Mouse (Mus musculus): ENCODE results near the gene D16Ertd472e. TPM values are rescaled to one million over a fixed set of nuclear protein-coding genes. Genes with fewer than 3 reads are reported as not detected.
"Not testable (repeated sequence)": the region's sequence is repeated elsewhere in the genome, so short reads cannot be mapped to it uniquely, and the experiment has no call there.

The D16Ertd472e gene
- polyA plus RNA-seq, 1 experiment from 2014 or later, result 8.9 TPM

GRCm38 (mm10) chr16:78537322-78537721 is 39.2 kb downstream of the D16Ertd472e start:
- 76% methylated on average over 7 of the region's 7 CpGs for WGBS
- ATAC-seq (ENCODE audit: insufficient number of reproducible peaks, low FRiP score), result no peak
- Histone ChIP-seq H3K4me3 (no peak overlapping the region), H3K4me1 (replicated peaks) (no peaks in the 10 kb centered on the region; the same call in 1 of the 2 replicates), H3K36me3 (no peaks in the 10 kb centered on the region), H3K9me3 (replicated peaks) (no peaks in the 10 kb centered on the region), H3K27ac (ENCODE audit: poor library complexity, severe bottlenecking) (no peak overlapping the region), H3K4me2 (no peak overlapping the region), H3K9ac (no peak overlapping the region), H3K27me3 (replicated peaks) (no peaks in the 10 kb centered on the region)

- Histone ChIP-seq H3K4me1 (replicated peaks) (no peaks in the 10 kb centered on the region; the same call in 1 of the 2 replicates), H3K9me3 (replicated peaks) (no peaks in the 10 kb centered on the region), H3K4me2 (no peak overlapping the region), H3K27me3 (replicated peaks) (no peaks in the 10 kb centered on the region), H3K36me3 (no peaks in the 10 kb centered on the region), H3K27ac (ENCODE audit: poor library complexity, severe bottlenecking) (no peak overlapping the region), H3K9ac (no peak overlapping the region), H3K4me3 (no peak overlapping the region)
- ATAC-seq (ENCODE audit: insufficient number of reproducible peaks, low FRiP score), result no peak
- WGBS, result 74% methylated on average over 8 of the region's 8 CpGs
Measured at GRCm38 (mm10) chr16:78534468-78534867, 42.0 kb downstream of the D16Ertd472e start.

- Histone ChIP-seq H3K4me2 (no peak overlapping the region), H3K27ac (ENCODE audit: poor library complexity, severe bottlenecking) (no peak overlapping the region), H3K36me3 (no peaks in the 10 kb centered on the region), H3K9me3 (replicated peaks) (no peaks in the 10 kb centered on the region), H3K9ac (no peak overlapping the region), H3K27me3 (replicated peaks) (no peaks in the 10 kb centered on the region), H3K4me1 (replicated peaks) (no peaks in the 10 kb centered on the region; the same call in 1 of the 2 replicates), H3K4me3 (no peak overlapping the region)
- ATAC-seq (ENCODE audit: insufficient number of reproducible peaks, low FRiP score), result no peak
- WGBS, result 71% methylated on average over 6 of the region's 6 CpGs
Measured at GRCm38 (mm10) chr16:78531957-78532605, 44.4 kb downstream of the D16Ertd472e start.

- Histone ChIP-seq H3K4me2 (no peak overlapping the region), H3K27ac (ENCODE audit: poor library complexity, severe bottlenecking) (no peak overlapping the region), H3K36me3 (no peaks in the 10 kb centered on the region), H3K4me1 (replicated peaks) (no peaks in the 10 kb centered on the region), H3K27me3 (replicated peaks) (no peaks in the 10 kb centered on the region), H3K4me3 (no peak overlapping the region), H3K9me3 (replicated peaks) (no peaks in the 10 kb centered on the region), H3K9ac (no peak overlapping the region)
- 68% methylated on average over 4 of the region's 4 CpGs for WGBS
- no peak for ATAC-seq (ENCODE audit: insufficient number of reproducible peaks, low FRiP score)
Measured at GRCm38 (mm10) chr16:78522974-78523373, 53.5 kb downstream of the D16Ertd472e start.

GRCm38 (mm10) chr16:78518697-78519096 is 57.8 kb downstream of the D16Ertd472e start:
- Histone ChIP-seq H3K9me3 (replicated peaks) (no peaks in the 10 kb centered on the region), H3K4me3 (no peak overlapping the region), H3K36me3 (no peaks in the 10 kb centered on the region), H3K4me2 (no peak overlapping the region), H3K4me1 (replicated peaks) (no peaks in the 10 kb centered on the region), H3K27me3 (replicated peaks) (no peaks in the 10 kb centered on the region), H3K27ac (ENCODE audit: poor library complexity, severe bottlenecking) (no peak overlapping the region), H3K9ac (no peak overlapping the region)
- 64% methylated on average over 7 of the region's 7 CpGs for WGBS
- ATAC-seq (ENCODE audit: insufficient number of reproducible peaks, low FRiP score), result no peak

GRCm38 (mm10) chr16:78517171-78517570 is 59.3 kb downstream of the D16Ertd472e start:
- H3K4me2 ChIP-seq, result no peak overlapping the region
- no peak overlapping the region for H3K4me3 ChIP-seq
- H3K36me3 ChIP-seq, result no peaks in the 10 kb centered on the region
- H3K27me3 ChIP-seq (replicated peaks), result no peaks in the 10 kb centered on the region
- H3K27ac ChIP-seq (ENCODE audit: poor library complexity, severe bottlenecking), result no peak overlapping the region
- no peak for ATAC-seq (ENCODE audit: insufficient number of reproducible peaks, low FRiP score)
- no peak overlapping the region for H3K9ac ChIP-seq
- WGBS, result 79% methylated on average over 2 of the region's 2 CpGs
- no peaks in the 10 kb centered on the region for H3K4me1 ChIP-seq (replicated peaks)
- no peaks in the 10 kb centered on the region for H3K9me3 ChIP-seq (replicated peaks)

- Histone ChIP-seq H3K4me1 (replicated peaks) (no peaks in the 10 kb centered on the region), H3K27me3 (replicated peaks) (no peaks in the 10 kb centered on the region), H3K4me2 (no peak overlapping the region), H3K27ac (ENCODE audit: poor library complexity, severe bottlenecking) (no peak overlapping the region), H3K36me3 (no peaks in the 10 kb centered on the region), H3K4me3 (no peak overlapping the region), H3K9ac (no peak overlapping the region), H3K9me3 (replicated peaks) (no peaks in the 10 kb centered on the region)
- WGBS, result 72% methylated on average over 8 of the region's 8 CpGs
- ATAC-seq (ENCODE audit: insufficient number of reproducible peaks, low FRiP score), result no peak
Measured at GRCm38 (mm10) chr16:78511526-78511925, 65.0 kb downstream of the D16Ertd472e start.

GRCm38 (mm10) chr16:78502492-78502891 is 74.0 kb downstream of the D16Ertd472e start:
- H3K27me3 ChIP-seq (replicated peaks), result no peaks in the 10 kb centered on the region
- no peak overlapping the region for H3K27ac ChIP-seq (ENCODE audit: poor library complexity, severe bottlenecking)
- H3K4me1 ChIP-seq (replicated peaks), result no peaks in the 10 kb centered on the region
- ATAC-seq (ENCODE audit: insufficient number of reproducible peaks, low FRiP score), result no peak
- no peaks in the 10 kb centered on the region for H3K36me3 ChIP-seq
- H3K9ac ChIP-seq, result no peak overlapping the region
- 83% methylated on average over 9 of the region's 9 CpGs for WGBS
- no peaks in the 10 kb centered on the region for H3K9me3 ChIP-seq (replicated peaks)
- H3K4me2 ChIP-seq, result no peak overlapping the region
- no peak overlapping the region for H3K4me3 ChIP-seq

GRCm38 (mm10) chr16:78492696-78493095 is 83.8 kb downstream of the D16Ertd472e start:
- not testable (repeated sequence) for H3K4me1 ChIP-seq (replicated peaks); H3K27ac ChIP-seq (ENCODE audit: poor library complexity, severe bottlenecking); H3K4me2 ChIP-seq; H3K27me3 ChIP-seq (replicated peaks); H3K9me3 ChIP-seq (replicated peaks); H3K4me3 ChIP-seq; H3K36me3 ChIP-seq; ATAC-seq (ENCODE audit: insufficient number of reproducible peaks, low FRiP score); H3K9ac ChIP-seq
- WGBS, result 95% methylated on average over 12 of the region's 12 CpGs

GRCm38 (mm10) chr16:78490779-78491178 is 85.7 kb downstream of the D16Ertd472e start:
- H3K4me2 ChIP-seq, result peak overlapping the region; percentile 53; the same call in 1 of the 2 replicates
- H3K36me3 ChIP-seq, result no peaks in the 10 kb centered on the region
- 52% methylated on average over 5 of the region's 5 CpGs for WGBS
- no peak for ATAC-seq (ENCODE audit: insufficient number of reproducible peaks, low FRiP score)
- 0 out of 2 replicates have a peak, but pooled peaks cover 4% of the 10 kb centered on the region for H3K4me1 ChIP-seq (replicated peaks)
- no peak overlapping the region for H3K27ac ChIP-seq (ENCODE audit: poor library complexity, severe bottlenecking)
- no peak overlapping the region for H3K9ac ChIP-seq
- no peaks in the 10 kb centered on the region for H3K27me3 ChIP-seq (replicated peaks)
- H3K9me3 ChIP-seq (replicated peaks), result no peaks in the 10 kb centered on the region
- H3K4me3 ChIP-seq, result no peak overlapping the region

Measured in heart, embryonic 12.5 days (tissue).